Mouse (Mus musculus) adrenal gland, postnatal 36 days (tissue): ENCODE results near the gene Cadps2. TPM values are rescaled to one million over a fixed set of nuclear protein-coding genes. Genes with fewer than 3 reads are reported as not detected.

ENCODE experiments used
- DNase-seq, 2 experiments: peaks; one replicate each; pipeline ENCODE4 v3.0.0; 2021; ENCODE audit warnings: mixed read lengths in 1 of 2
- total RNA-seq, 2 experiments: library from RNA; stranded (reverse); gene quantifications; 2 replicates each; pipeline ENCODE4 v1.2.3; 2021

The Cadps2 gene
- total RNA-seq, 2 experiments from 2014 or later = 1.8 to 9.1 TPM

GRCm38 (mm10) chr6:23360596-23360995 is 478.6 kb downstream of the Cadps2 start:
- no peak for DNase-seq

GRCm38 (mm10) chr6:23356141-23356540 is 483.1 kb downstream of the Cadps2 start:
- no peak for DNase-seq

GRCm38 (mm10) chr6:23353480-23353879 is 485.7 kb downstream of the Cadps2 start:
- no peak for DNase-seq

GRCm38 (mm10) chr6:23337411-23338063 is 501.7 kb downstream of the Cadps2 start:
- no peak for DNase-seq

- DNase-seq = no peak
Observed at GRCm38 (mm10) chr6:23314945-23315344, 524.3 kb downstream of the Cadps2 start.

GRCm38 (mm10) chr6:23314291-23314690 is 524.9 kb downstream of the Cadps2 start:
- no peak for DNase-seq

- no peak for DNase-seq
Observed at GRCm38 (mm10) chr6:23306046-23306445, 533.2 kb downstream of the Cadps2 start.

GRCm38 (mm10) chr6:23298596-23298995 is 540.6 kb downstream of the Cadps2 start:
- DNase-seq = no peak

GRCm38 (mm10) chr6:23294685-23295084 is 544.5 kb downstream of the Cadps2 start:
- DNase-seq = no peak

- no peak for DNase-seq
Observed at GRCm38 (mm10) chr6:23288752-23289151, 550.5 kb downstream of the Cadps2 start.

- DNase-seq = no peak
Observed at GRCm38 (mm10) chr6:23281514-23281820, 557.8 kb downstream of the Cadps2 start.

- no peak for DNase-seq
Observed at GRCm38 (mm10) chr6:23280811-23281513, 558.3 kb downstream of the Cadps2 start.

- DNase-seq = no peak
Observed at GRCm38 (mm10) chr6:23273483-23273882, 565.7 kb downstream of the Cadps2 start.

GRCm38 (mm10) chr6:23272979-23273378 is 566.2 kb downstream of the Cadps2 start:
- DNase-seq = no peak

- no peak for DNase-seq
Observed at GRCm38 (mm10) chr6:23272542-23272941, 566.7 kb downstream of the Cadps2 start.

GRCm38 (mm10) chr6:23260738-23261050 is 578.5 kb downstream of the Cadps2 start:
- no peak for DNase-seq

- no peak for DNase-seq
Observed at GRCm38 (mm10) chr6:23260016-23260737, 579.0 kb downstream of the Cadps2 start.

GRCm38 (mm10) chr6:23257981-23258380 is 581.2 kb downstream of the Cadps2 start:
- no peak for DNase-seq

- no peak for DNase-seq
Observed at GRCm38 (mm10) chr6:23255161-23255560, 584.1 kb downstream of the Cadps2 start.

- DNase-seq = no peak
Observed at GRCm38 (mm10) chr6:23254644-23255043, 584.6 kb downstream of the Cadps2 start.

- DNase-seq = no peak
Observed at GRCm38 (mm10) chr6:23253353-23254311, 585.6 kb downstream of the Cadps2 start.
